Mouse (Mus musculus) neutrophil, adult 5-6 weeks (primary cell): ENCODE measurements around the gene Nutf2-ps1. TPM values are rescaled to one million over a fixed set of nuclear protein-coding genes. Genes with fewer than 3 reads are reported as not detected.

Experiments used
- ATAC-seq: fragments of 151-379, 151-347 bp; 2 replicates; pipeline ENCODE4 v1.8.0; 2017; ENCODE audit warnings: mild to moderate bottlenecking, moderate TSS enrichment; ENCODE audit not compliant: insufficient number of reproducible peaks, poor library complexity, low FRiP score, severe bottlenecking; ENCODE audit errors: extremely low read depth
- total RNA-seq: library from RNA; stranded (forward); fragments of 200-1000 nt; gene quantifications from 2 replicates; pipeline ENCODE4 v1.2.3, GENCODE M21; 2017

Gene Nutf2-ps1
- total RNA-seq, 1 experiment from 2014 or later, result 10.1 TPM

GRCm38 (mm10) chr19:53538796-53539195 lies 50.1 kb downstream of the Nutf2-ps1 start:
- 0 out of 2 replicates have a peak, but pooled peaks have one; percentile 10 for ATAC-seq

Other genes with a start within 250 kb of the Nutf2-ps1 start
- gene Gm10197, start 217.3 kb downstream of the Nutf2-ps1 start, total RNA-seq, result not detected in 2 replicates
- gene Smndc1, start 198.5 kb downstream of the Nutf2-ps1 start, total RNA-seq, result 41.6 and 45.5 TPM in 2 replicates
- gene Dusp5, start 60.0 kb downstream of the Nutf2-ps1 start, total RNA-seq, result 18.5 and 21.2 TPM in 2 replicates
- gene Smc3, start 11.3 kb upstream of the Nutf2-ps1 start, total RNA-seq, result 105 and 114 TPM in 2 replicates
- gene Rbm20, start 88.2 kb upstream of the Nutf2-ps1 start, total RNA-seq, result 0.12 TPM in 1 of 2 replicates, not detected in the other